Mouse (Mus musculus) C2C12 (cell line): ENCODE results near the gene Cd6. TPM values are rescaled to one million over a fixed set of nuclear protein-coding genes. Genes with fewer than 3 reads are reported as not detected.

Experiments used
- H3K27me3 ChIP-seq: one replicate; pipeline ENCODE4 v1.6.1; 2011; ENCODE audit not compliant: control insufficient read depth, insufficient read depth, insufficient read length
- H3K36me3 ChIP-seq: one replicate; pipeline ENCODE4 v1.6.1; 2011; ENCODE audit not compliant: control insufficient read depth, insufficient read depth
- H3K4me3 ChIP-seq: one replicate; pipeline ENCODE4 v1.5.1; 2011; ENCODE audit warnings: mild to moderate bottlenecking, control low read depth; ENCODE audit not compliant: poor library complexity, insufficient read depth, severe bottlenecking
- H3K79me2 ChIP-seq: one replicate; pipeline ENCODE4 v1.6.1; 2011; ENCODE audit not compliant: control insufficient read depth, insufficient read depth
- H3K79me3 ChIP-seq: one replicate; pipeline ENCODE4 v1.6.1; 2011; ENCODE audit warnings: low read depth, control low read depth
- H3ac ChIP-seq: one replicate; pipeline ENCODE3; 2011; ENCODE audit warnings: low read depth; ENCODE audit not compliant: control insufficient read depth, insufficient read length
- CEBPB ChIP-seq: IDR thresholded peaks from one replicate; pipeline ENCODE4 v1.6.1; 2011; ENCODE audit warnings: low read depth, mild to moderate bottlenecking, control low read depth, moderate library complexity
- CTCF ChIP-seq: IDR thresholded peaks from one replicate; pipeline ENCODE4 v1.5.1; 2011; ENCODE audit not compliant: control insufficient read depth, insufficient read depth, insufficient read length
- FOSL1 ChIP-seq: IDR thresholded peaks from one replicate; pipeline ENCODE4 v1.8.0; 2011; ENCODE audit warnings: mild to moderate bottlenecking, low read length; ENCODE audit not compliant: poor library complexity, insufficient read depth, severe bottlenecking
- MAX ChIP-seq: IDR thresholded peaks from one replicate; pipeline ENCODE4 v1.6.1; 2011; ENCODE audit warnings: mild to moderate bottlenecking, control low read depth
- MYOD1 ChIP-seq: IDR thresholded peaks from one replicate; pipeline ENCODE4 v1.6.1; 2011; ENCODE audit warnings: low read depth; ENCODE audit not compliant: control insufficient read depth, insufficient read length
- MYOG ChIP-seq: IDR thresholded peaks from one replicate; pipeline ENCODE4 v1.6.1; 2011; ENCODE audit not compliant: control insufficient read depth, insufficient read length; ENCODE audit errors: extremely low read depth
- USF1 ChIP-seq: IDR thresholded peaks from one replicate; pipeline ENCODE4 v1.6.1; 2011; ENCODE audit warnings: low read depth, mild to moderate bottlenecking, control low read depth, moderate library complexity
- polyA plus RNA-seq: library from polyadenylated mRNA; unstranded; fragments of >200 nt; fragmentation: generic; extraction: Trizol; gene quantifications from one replicate; pipeline ENCODE4 v1.2.1, GENCODE M21; 2012; ENCODE audit warnings: missing spikeins

Gene Cd6
- polyA plus RNA-seq, 1 experiment: 0.30 TPM

DNA sequence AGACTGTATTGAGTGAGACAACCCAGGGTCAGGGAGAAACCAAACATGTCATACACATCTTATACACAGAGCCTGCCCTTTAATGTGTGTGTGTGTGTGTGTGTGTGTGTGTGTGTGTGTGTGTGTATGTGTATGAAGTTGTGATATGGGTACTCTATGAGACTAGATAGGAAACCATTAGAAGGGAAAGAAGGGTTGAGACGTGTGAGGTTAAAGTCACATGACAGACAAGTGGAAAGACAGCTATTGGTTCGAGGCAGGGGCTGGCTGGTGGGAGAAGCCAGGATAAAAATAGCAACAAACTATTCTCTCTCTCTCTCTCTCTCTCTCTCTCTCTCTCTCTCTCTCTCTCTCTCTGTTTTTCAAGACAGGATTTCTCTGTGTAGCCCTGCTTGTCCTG is 13.4 kb downstream of the Cd6 start:
- TF ChIP-seq USF1 (no peak), CTCF (no peak), FOSL1 (no peak)
- no peaks in the 10 kb centered on the region for H3K36me3 ChIP-seq
- no peak overlapping the region for H3K4me3 ChIP-seq
- H3K27me3 ChIP-seq: no peaks in the 10 kb centered on the region
- no peaks in the 10 kb centered on the region for H3K79me3 ChIP-seq
- no peak overlapping the region for H3ac ChIP-seq
- no peaks in the 10 kb centered on the region for H3K79me2 ChIP-seq

DNA sequence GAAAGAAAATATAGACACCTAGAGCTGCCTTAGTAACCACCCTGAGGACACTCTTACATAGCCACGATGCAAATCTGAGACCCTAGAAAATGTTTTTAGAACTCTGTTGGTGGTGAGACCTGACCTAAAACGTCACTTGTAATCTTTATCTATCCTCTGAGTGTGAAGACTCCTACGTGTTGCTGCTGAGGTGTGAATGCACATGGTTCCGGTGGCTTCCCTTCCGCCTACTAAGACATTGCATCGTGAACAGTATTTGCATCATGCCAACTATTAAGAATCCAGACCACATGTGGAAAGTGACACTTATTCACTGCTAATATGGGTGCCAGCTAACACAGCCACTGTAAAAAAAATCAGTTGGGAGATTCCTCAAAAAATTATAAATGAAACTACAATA is 14.0 kb downstream of the Cd6 start:
- Histone ChIP-seq H3K27me3 (no peaks in the 10 kb centered on the region), H3K36me3 (no peaks in the 10 kb centered on the region), H3K79me3 (no peaks in the 10 kb centered on the region), H3K4me3 (no peak overlapping the region), H3ac (no peak overlapping the region), H3K79me2 (no peaks in the 10 kb centered on the region)
- no peak for TF ChIP-seq MYOD1
- no peak for TF ChIP-seq FOSL1

DNA sequence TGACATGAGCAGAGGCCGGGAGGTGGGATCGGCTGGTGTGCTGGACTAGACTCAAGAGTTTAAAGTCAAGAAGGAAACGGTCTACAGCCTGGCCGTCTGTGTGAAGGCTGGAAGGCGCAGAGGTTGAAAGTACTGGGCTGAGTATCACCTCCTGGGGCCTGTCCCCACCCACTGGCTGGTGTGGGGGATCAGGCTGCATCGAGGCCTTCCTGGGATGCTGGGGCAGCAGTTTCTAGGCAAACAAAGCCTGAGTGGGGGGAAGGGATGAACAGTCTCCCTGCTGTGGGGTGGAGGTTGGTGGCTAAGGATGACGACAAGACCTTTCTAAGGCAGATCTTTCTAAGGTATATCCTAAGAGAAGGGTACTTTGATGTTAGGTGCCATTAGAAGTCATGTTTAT is 16.0 kb downstream of the Cd6 start:
- H3K27me3 ChIP-seq: no peaks in the 10 kb centered on the region
- H3K36me3 ChIP-seq: no peaks in the 10 kb centered on the region
- no peak for TF ChIP-seq MYOG
- TF ChIP-seq MAX: no peak
- TF ChIP-seq CEBPB: no peak
- TF ChIP-seq USF1: no peak
- no peak for TF ChIP-seq MYOD1
- no peak for TF ChIP-seq FOSL1
- no peak for TF ChIP-seq CTCF
- no peaks in the 10 kb centered on the region for H3K79me3 ChIP-seq
- no peaks in the 10 kb centered on the region for H3K79me2 ChIP-seq
- no peak overlapping the region for H3K4me3 ChIP-seq
- no peak overlapping the region for H3ac ChIP-seq

DNA sequence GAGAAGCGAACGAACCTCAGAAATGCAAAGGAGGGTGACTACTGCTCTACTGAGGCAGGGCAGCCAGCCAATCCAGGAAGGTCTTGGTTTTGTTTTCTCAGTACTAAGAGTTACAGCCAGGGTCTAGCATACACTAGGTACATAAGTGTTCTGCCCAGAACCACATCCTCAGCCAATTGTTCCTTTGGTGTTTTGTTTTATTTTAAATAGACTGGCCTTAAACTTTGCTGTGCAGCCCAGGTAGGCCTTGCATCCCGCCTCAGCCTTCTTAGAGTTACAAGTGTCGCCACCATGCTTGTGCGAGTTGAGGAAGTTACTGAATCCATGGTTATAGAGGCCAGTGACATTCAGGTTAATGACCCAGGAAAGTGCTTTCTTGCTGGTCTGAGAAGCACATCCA is 16.8 kb downstream of the Cd6 start:
- Histone ChIP-seq H3K4me3 (no peak overlapping the region), H3K27me3 (no peaks in the 10 kb centered on the region)
- TF ChIP-seq CTCF (no peak), USF1 (no peak), MYOG (no peak), MYOD1 (no peak), MAX (no peak), FOSL1 (no peak), CEBPB (no peak)

DNA sequence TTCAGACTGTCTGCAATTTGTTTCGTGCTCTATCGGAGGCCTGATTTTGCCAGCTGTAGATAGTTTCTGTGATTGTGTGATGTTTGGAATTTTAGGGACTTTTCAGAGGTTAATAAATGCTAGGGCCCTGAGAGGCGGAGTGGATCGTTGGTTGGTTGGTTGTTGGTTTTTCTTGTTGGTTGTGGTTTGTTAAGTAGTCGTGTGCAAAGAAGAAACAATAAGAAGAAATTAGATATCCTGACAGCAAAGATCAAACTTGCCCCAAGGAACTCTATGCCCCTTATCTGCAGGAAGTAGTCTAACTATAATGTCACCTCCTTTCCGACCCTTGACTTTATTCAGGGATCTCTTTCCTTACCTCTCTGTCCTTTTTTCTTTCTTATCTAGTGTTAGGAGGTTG is 18.4 kb downstream of the Cd6 start:
- TF ChIP-seq CTCF (no peak), CEBPB (no peak), FOSL1 (no peak), MYOG (no peak), MYOD1 (no peak), MAX (no peak), USF1 (no peak)
- Histone ChIP-seq H3K4me3 (no peak overlapping the region), H3K27me3 (no peaks in the 10 kb centered on the region), H3K36me3 (no peaks in the 10 kb centered on the region), H3K79me2 (no peaks in the 10 kb centered on the region), H3ac (no peak overlapping the region), H3K79me3 (no peaks in the 10 kb centered on the region)

More for the DNA sequence above, 16.8 kb downstream of the Cd6 start:
- no peaks in the 10 kb centered on the region for H3K79me2 ChIP-seq
- no peaks in the 10 kb centered on the region for H3K36me3 ChIP-seq
- H3ac ChIP-seq: no peak overlapping the region
- no peaks in the 10 kb centered on the region for H3K79me3 ChIP-seq

DNA sequence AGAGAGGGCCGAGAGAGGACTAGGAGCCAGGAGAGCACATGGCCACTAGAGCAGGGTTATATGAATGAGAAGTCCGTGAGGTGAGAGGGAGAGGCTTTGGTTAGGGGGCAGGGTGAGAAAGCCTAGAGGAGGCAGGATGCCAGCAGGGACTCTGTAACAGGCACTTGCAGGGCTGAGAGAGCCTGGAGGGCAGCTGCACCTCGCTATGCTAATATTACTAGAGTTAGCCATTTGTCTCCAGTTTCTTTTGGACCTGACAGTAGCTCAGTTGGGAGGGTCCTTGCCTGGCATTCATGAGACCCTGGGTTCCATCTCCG is 19.7 kb downstream of the Cd6 start:
- H3K36me3 ChIP-seq: no peaks in the 10 kb centered on the region
- no peaks in the 10 kb centered on the region for H3K79me2 ChIP-seq
- H3ac ChIP-seq: no peak overlapping the region
- no peak for TF ChIP-seq CTCF
- no peak for TF ChIP-seq USF1
- no peak for TF ChIP-seq MYOD1
- no peak for TF ChIP-seq MYOG
- no peak for TF ChIP-seq FOSL1
- no peak for TF ChIP-seq CEBPB
- TF ChIP-seq MAX: no peak
- no peaks in the 10 kb centered on the region for H3K27me3 ChIP-seq
- H3K4me3 ChIP-seq: no peak overlapping the region
- no peaks in the 10 kb centered on the region for H3K79me3 ChIP-seq
